Mouse (Mus musculus) spleen, adult 18-20 months (tissue): ENCODE measurements around the gene Asb4.
A peak's percentile ranks its signal among the peaks of the same experiment; 100 is the strongest.
"Not testable (repeated sequence)": the region's sequence is repeated elsewhere in the genome, so short reads cannot be mapped to it uniquely, and the experiment has no call there.

ENCODE experiments used
- DNase-seq, 2 experiments: peaks; one replicate each; pipeline ENCODE4 v3.0.0; 2022; ENCODE audit warnings: mixed read lengths in 2 of 2

Gene Asb4

DNA sequence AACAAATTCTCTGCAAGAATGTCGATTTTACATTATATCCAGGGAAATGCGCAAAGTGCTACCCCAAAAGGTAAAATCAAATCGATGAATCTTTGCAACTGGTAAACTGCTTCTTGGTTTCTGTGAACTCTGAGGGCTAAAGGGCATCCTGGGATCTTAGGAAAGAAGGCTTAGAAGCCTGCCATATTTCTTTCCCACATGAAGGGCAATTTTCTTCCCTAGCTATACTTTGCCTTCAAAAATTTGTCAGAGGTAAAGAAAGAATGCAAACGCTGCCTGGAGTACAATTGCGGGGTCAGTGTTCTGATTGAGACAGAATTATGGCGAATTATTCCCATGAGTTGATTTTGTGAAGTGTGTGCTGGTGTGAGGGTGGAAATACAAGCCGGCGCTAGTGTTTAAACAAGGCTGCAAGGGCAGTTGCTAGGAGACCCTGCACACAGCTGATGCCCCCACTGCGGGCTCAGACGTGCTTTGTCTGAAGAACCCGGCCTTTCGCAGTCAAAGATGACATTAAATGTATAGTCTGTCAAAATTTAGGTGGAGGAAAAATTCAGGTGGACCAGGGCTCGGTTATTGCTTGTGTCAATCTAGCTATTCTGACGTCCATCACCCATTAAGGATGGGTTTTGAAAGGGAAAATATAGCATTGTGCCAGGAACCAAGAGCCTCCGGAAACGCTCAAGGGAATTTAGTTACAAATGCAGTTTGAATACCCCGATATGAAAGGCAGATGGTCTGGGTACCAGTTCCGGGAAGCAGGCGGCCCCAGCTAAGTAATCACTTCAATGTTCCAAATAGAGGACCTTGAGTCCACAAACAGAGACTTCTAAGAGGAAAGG lies at the start of gene Asb4:
Gene Asb4 (plus strand): TSS at position 51 of the 842 bp plus-strand sequence.
- DNase-seq: no peak

DNA sequence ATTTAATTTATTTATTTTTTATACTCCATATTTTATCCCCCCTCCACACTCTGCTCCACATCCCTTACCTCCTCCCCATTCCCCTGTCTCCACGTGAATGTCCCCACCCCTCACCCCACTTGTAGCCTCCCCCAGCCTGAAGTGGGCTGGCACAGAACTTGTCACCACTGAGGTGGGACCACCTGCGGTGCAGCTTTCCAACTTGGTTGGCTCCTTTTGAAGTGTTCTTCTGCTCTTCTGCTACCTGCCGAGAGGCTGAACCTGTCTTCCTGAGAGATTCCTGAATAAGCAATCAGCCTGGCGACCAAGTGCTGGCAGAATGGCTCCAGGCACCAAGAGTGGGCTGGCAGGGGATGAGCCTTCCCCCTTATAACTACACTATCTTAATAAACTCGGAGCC lies 49.2 kb upstream of the Asb4 start:
- no peak for DNase-seq

DNA sequence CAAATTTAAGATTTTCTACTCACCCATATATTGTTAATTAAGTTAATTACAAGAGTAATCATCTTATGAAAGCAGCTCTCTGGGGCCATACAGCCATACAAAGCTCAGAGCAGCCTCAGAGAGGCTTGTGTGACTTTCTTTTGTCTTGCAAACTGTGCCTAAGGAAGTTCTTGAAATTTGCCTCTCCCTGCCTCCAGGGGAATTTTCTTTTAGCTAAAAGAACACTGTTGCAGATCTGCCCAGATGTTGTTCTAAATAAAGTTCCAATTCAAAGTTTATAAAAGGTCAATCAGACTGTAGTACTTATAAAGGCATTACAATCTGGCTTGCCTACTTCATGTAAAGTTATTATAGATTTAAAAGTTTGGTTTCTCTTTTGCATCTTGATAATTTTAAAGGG lies 47.2 kb upstream of the Asb4 start:
- not testable (repeated sequence) for DNase-seq

GRCm38 (mm10) chr6:5338781-5339180 lies 44.4 kb upstream of the Asb4 start:
- DNase-seq: not testable (repeated sequence)

DNA sequence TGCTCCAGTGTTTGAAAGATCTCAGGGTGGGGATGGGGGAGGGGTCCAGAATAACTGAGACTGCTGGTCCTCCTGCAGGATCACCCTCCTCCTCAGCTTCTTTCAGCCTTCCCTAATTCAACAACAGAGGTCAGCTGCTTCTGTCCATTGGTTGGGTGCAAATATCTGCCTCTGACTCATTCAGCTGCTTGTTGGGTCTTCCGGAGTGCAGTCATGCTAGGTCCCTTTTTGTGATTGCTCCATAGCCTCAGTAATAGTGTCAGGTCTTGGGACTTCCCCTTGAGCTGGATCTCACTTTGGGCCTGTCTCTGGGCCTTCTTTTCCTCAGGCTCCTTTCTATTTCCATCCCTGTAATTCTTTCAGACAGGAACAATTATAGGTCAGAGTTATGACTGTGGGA lies 43.9 kb upstream of the Asb4 start:
- DNase-seq: not testable (repeated sequence)

DNA sequence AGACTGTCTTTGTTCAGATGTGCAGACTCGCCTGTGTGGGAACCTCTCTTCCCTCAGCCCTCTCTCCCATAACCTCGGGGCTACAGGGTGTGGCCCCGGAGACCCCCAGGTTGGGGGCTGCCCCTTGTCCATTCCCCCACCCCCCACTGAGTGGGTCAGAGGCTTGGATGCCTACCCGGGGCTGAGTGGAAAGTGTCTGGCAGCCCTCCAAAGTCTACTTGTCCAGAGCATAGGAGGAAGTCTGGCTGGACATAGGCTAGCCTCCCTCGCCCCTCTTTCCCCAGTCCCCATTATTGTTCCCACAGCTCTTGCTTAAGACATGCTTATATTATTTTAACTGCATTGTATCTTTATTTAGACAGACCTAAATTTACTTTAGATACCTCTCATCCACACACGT lies 38.9 kb upstream of the Asb4 start:
- no peak for DNase-seq

- no peak for DNase-seq
These were observed 25.3 kb upstream of the Asb4 start for GRCm38 (mm10) chr6:5357873-5358272.

- no peak for DNase-seq
These were observed 22.8 kb upstream of the Asb4 start for GRCm38 (mm10) chr6:5360402-5360801.

- DNase-seq: no peak
These were observed 21.2 kb upstream of the Asb4 start for GRCm38 (mm10) chr6:5361987-5362386.

DNA sequence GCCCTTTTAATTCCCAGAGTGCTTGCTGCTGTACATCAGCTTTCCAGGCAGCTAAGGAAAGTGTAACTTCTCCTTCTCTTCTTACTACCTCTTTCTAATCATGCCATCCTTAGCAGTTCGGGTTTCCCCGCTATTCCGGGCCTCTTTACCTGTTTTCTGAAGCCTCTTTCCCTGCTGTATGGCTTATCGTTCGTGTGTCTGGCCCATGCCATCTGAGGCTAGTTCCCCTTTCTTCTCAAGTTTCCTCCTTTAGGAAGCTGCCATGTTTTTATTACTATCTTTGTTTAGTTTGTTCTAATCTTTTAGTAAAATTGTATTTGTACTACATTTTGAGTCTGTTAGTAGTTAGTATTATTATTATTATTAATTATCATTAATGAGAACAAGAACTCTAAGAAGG lies 17.3 kb upstream of the Asb4 start:
- DNase-seq: no peak

GRCm38 (mm10) chr6:5376884-5377283 lies 6.3 kb upstream of the Asb4 start:
- no peak for DNase-seq

DNA sequence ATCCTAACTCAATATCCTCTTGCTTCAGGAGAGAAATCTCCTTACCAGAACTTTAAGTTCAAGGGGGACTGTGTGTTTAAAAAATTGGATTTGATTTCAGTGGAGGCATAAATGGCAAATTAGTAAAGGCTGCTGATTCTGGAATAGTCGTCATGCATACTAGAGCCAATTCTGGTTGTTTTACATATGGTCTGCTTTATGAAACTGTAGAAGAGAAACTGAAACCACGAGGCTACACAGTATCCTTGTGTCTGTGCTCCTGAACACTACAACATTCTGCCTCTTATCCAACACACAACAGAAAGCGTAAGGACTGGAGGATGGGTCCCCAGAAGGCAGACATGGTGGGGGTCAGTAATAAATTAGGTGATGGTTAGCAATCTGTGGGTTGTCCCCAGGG lies 4.1 kb upstream of the Asb4 start:
- DNase-seq: no peak

- DNase-seq: no peak
These were observed 3.2 kb upstream of the Asb4 start for GRCm38 (mm10) chr6:5379781-5380623.

- DNase-seq: no peak
These were observed 2.4 kb upstream of the Asb4 start for GRCm38 (mm10) chr6:5380624-5381252.

- no peak for DNase-seq
These were observed 1.1 kb upstream of the Asb4 start for GRCm38 (mm10) chr6:5381918-5382582.

DNA sequence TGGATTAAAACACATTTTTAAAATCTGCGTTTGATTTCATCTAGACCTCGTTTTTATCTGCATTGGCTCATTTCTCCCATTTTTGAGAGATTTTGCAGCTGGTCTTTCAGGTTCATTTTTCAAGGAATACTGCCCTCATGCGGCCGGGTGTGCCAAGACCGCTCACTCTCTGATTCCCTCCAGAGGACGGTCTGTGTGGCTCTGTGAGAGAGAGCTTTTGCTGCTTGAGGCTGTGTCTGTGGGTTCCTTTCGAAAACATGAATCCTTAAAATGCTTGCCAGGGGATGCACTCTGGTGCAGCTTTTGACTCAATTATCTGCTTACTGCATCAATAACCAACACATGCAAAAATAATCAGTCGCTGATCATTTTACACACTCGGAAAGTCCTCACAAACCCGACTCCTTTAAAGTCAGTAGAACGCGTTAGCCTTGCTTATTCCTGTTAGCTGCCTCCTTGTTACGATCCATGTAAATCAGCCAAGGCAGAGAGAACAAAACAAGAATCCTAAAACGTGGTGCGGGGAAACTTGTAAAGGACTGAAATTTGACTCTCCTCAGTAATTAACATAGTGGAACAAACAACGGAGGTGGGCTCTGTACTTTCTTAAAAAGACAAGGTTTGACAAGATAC lies 487 bp upstream of the Asb4 start:
- DNase-seq: peak; percentile 44 to 74

DNA sequence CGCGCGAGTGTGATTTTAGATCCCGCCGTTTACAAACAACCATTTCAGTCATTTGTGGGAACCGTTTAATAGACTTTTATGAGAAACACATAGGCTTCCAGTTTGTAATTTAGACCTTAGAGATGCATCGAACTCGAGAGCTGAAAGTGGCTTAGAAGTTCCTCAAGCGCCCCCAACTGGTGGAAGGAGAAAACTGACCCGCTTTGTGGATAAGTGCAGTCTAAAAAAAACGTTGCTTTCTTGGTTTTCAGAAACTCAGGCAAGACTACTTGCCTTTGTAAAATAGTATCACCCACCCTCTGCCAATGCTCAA lies 948 bp downstream of the Asb4 start:
- peak; percentile 27 to 65 for DNase-seq

- no peak for DNase-seq
These were observed 2.0 kb downstream of the Asb4 start for GRCm38 (mm10) chr6:5385161-5385640.

GRCm38 (mm10) chr6:5386486-5386885 lies 3.3 kb downstream of the Asb4 start:
- no peak for DNase-seq

DNA sequence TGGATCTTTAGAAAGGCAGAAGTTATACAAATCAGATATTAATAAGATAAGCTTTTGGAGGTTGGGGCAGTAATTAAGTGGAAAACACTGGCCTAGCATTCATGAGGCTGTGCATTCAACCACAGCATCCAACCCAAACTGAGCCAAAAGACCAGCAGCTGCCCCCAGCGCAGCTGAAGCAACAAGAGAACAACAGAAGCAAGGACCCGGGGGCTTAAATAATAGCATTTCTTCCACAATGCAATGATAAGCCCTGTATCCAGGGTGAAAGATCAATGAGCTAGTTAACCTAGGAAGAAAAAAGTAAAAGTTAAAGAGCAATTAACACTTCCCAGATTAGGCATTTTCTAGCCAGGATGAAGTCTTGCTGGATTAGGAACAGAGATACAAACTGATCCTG lies 4.2 kb downstream of the Asb4 start:
- no peak for DNase-seq

- DNase-seq: no peak
These were observed 7.1 kb downstream of the Asb4 start for GRCm38 (mm10) chr6:5390298-5390697.

DNA sequence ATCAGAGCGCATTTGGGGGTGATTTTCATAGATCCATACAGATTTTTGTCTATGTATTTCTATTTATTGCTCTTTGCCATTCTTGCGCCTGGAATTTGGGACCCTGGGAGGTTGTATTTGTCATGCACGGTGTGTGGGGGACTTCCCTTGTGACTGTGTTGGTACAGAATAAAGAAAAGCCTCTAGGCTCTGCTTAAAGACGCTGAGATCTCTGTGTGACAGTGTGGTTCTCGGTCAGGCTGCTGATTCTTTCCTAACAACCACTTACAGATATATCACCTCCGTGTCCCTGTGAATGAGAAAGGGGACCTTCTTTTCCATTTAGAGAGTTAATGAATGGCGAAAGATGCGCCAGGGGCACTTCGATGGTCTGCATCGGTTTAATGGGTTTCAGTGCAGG lies 7.8 kb downstream of the Asb4 start:
- DNase-seq: no peak
